Mouse (Mus musculus): ENCODE data around the gene H2al1o. TPM values are rescaled to one million over a fixed set of nuclear protein-coding genes. Genes with fewer than 3 reads are reported as not detected.
"Not testable (repeated sequence)": the region's sequence is repeated elsewhere in the genome, so short reads cannot be mapped to it uniquely, and the experiment has no call there.

Gene H2al1o
- not detected in 2 replicates for total RNA-seq (2021)
- long read RNA-seq, result 0 reads

DNA sequence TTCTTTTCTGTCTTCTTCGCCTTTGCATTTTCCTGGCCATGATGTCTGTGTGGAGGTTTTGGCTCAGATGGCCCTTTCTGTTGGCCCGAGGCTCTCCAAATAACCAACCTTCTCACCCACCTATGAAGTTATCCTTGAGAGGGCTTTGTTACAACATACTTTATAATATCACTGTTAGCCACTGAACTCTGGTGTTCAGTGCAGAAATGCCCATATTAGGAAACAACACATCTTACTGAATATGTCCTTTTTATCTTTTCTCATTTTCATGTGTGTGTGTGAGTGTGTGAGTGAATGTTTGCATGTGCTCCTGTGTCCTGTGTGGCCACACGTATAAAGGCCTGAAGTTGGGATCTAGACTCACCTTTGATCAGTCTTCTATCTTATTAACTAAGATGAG lies at the start of gene H2al1o:
H2al1o (minus strand) TSS at position 101 of the 400 bp plus-strand sequence.
- not testable (repeated sequence) for DNase-seq

GRCm38 (mm10) chrX:9598036-9598435 lies 25.8 kb upstream of the H2al1o start:
- not testable (repeated sequence) for DNase-seq

DNA sequence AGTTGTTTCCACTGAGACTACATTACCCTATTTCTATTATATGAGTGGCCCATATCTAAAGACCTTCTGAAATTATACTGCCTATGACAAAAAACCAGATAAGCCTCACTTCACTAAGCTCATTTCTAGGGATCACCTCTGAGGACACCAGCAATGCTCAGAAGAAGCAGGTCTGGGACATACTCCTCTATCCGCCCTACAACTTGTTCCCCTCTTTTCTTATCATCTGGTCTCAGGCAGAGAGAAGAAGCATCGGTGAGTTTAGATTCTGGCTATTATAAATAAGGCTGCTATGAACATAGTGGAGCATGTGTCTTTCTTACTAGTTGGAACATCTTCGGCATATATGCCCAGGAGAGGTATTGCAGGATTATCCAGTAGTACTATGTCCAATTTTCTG lies 35.3 kb downstream of the H2al1o start:
- DNase-seq, result no peak

Other genes starting within 250 kb of the H2al1o start
- not detected in 2 replicates for gene H2al1k, start 221.8 kb downstream of the H2al1o start, total RNA-seq (2021)
- 5.5 and 8.1 TPM in 2 replicates for gene Cybb, start 84.6 kb downstream of the H2al1o start, total RNA-seq (2021)
- 155 and 156 TPM in 2 replicates for gene Dynlt3, start 90.6 kb upstream of the H2al1o start, total RNA-seq (2021)